Mouse (Mus musculus) heart, embryonic 13.5 days (tissue): ENCODE data around the gene Rgs16. TPM values are rescaled to one million over a fixed set of nuclear protein-coding genes. Genes with fewer than 3 reads are reported as not detected.

ENCODE experiments used
- ATAC-seq: fragments of 200-750 bp; cut with Nextera tagmentation; 2 replicates; pipeline ENCODE4 v1.8.0; 2017; ENCODE audit warnings: moderate TSS enrichment; ENCODE audit not compliant: insufficient number of reproducible peaks, low FRiP score, low TSS enrichment; ENCODE audit errors: extremely low read depth
- H3K27ac ChIP-seq: fragments of 300-500 bp; sonication (generic); replicated peaks from 2 replicates; pipeline ENCODE4 v1.5.1; 2015; ENCODE audit warnings: moderate library complexity, mild to moderate bottlenecking, inconsistent platforms
- H3K27me3 ChIP-seq: fragments of 300-500 bp; sonication (generic); replicated peaks from 2 replicates; pipeline ENCODE4 v1.6.1; 2015; ENCODE audit warnings: mild to moderate bottlenecking, inconsistent platforms
- H3K36me3 ChIP-seq: fragments of 300-500 bp; sonication (generic); 2 replicates; pipeline ENCODE4 v1.6.1; 2015; ENCODE audit warnings: mild to moderate bottlenecking, inconsistent platforms
- H3K4me1 ChIP-seq: fragments of 300-500 bp; sonication (generic); 2 replicates; pipeline ENCODE4 v1.6.1; 2015; ENCODE audit warnings: inconsistent platforms
- H3K4me2 ChIP-seq: fragments of 300-500 bp; sonication (generic); 2 replicates; pipeline ENCODE4 v1.6.1; 2015; ENCODE audit warnings: inconsistent platforms, mild to moderate bottlenecking, moderate library complexity
- H3K4me3 ChIP-seq: fragments of 300-500 bp; sonication (generic); 2 replicates; pipeline ENCODE4 v1.5.1; 2015; ENCODE audit warnings: moderate library complexity, mild to moderate bottlenecking, inconsistent platforms
- H3K9ac ChIP-seq: fragments of 300-500 bp; sonication (generic); 2 replicates; pipeline ENCODE4 v1.6.1; 2015; ENCODE audit warnings: inconsistent platforms, mild to moderate bottlenecking, moderate library complexity
- H3K9me3 ChIP-seq: fragments of 300-500 bp; sonication (generic); 2 replicates; pipeline ENCODE4 v1.6.1; 2016; ENCODE audit warnings: inconsistent platforms
- whole genome bisulfite sequencing: fragments of 180-500 bp; shearing (Covaris S2); methylation state at CpG from one replicate; pipeline ENCODE4 v1.1.7; 2015; ENCODE audit warnings: mixed read lengths; 5-methylcytosine and 5-hydroxymethylcytosine counted together
- polyA plus RNA-seq: library from polyadenylated mRNA; unstranded; fragments of >200 nt; fragmentation: Nextera tagmentation; extraction: Ambion mirVana; gene quantifications from 2 replicates; pipeline ENCODE4 v1.2.1, GENCODE M21; 2015

The Rgs16 gene
- polyA plus RNA-seq: 5.7 and 6.8 TPM in 2 replicates

- Histone ChIP-seq H3K36me3 (peaks cover 10% of the 10 kb centered on the region), H3K27me3 (peaks cover 72% of the 10 kb centered on the region), H3K27ac (no peak within 1 kb of the TSS), H3K9me3 (no peaks in the 10 kb centered on the region), H3K4me3 (peak within 1 kb of the TSS; percentile 58), H3K4me1 (peaks cover 33% of the 10 kb centered on the region), H3K4me2 (peak within 1 kb of the TSS; percentile 81), H3K9ac (peak within 1 kb of the TSS; percentile 80)
- ATAC-seq: 0 out of 2 replicates have a peak, but pooled peaks have one; percentile 52
- 1% methylated on average over 28 of the region's 28 CpGs for WGBS
Measured at GRCm38 (mm10) chr1:153740145-153740544, at the start of gene Rgs16. Rgs16 (plus strand) TSS chr1:153740349.

DNA sequence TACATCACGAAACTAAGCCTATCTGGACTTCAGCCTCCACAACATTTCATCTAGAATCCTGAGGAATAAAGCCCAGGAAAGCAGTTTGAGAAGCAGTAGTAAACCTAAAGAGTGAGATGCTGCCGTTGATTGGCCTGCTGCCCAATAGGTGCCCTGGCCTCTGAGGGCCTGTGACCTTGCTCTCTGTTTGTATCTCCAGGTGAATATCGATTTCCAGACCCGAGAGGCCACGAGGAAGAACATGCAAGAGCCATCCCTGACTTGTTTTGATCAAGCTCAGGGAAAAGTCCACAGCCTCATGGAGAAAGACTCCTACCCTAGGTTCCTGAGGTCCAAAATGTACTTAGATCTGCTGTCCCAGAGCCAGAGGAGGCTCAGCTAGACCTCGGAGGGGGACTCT, 47.6 kb upstream of the Rgs16 start:
- Histone ChIP-seq H3K4me2 (no peak overlapping the region), H3K4me3 (no peak overlapping the region), H3K4me1 (no peaks in the 10 kb centered on the region), H3K27ac (no peak overlapping the region), H3K9me3 (no peaks in the 10 kb centered on the region), H3K27me3 (no peaks in the 10 kb centered on the region), H3K9ac (no peak overlapping the region), H3K36me3 (no peaks in the 10 kb centered on the region)
- no peak for ATAC-seq
- WGBS: 70% methylated on average over 6 of the region's 6 CpGs

DNA sequence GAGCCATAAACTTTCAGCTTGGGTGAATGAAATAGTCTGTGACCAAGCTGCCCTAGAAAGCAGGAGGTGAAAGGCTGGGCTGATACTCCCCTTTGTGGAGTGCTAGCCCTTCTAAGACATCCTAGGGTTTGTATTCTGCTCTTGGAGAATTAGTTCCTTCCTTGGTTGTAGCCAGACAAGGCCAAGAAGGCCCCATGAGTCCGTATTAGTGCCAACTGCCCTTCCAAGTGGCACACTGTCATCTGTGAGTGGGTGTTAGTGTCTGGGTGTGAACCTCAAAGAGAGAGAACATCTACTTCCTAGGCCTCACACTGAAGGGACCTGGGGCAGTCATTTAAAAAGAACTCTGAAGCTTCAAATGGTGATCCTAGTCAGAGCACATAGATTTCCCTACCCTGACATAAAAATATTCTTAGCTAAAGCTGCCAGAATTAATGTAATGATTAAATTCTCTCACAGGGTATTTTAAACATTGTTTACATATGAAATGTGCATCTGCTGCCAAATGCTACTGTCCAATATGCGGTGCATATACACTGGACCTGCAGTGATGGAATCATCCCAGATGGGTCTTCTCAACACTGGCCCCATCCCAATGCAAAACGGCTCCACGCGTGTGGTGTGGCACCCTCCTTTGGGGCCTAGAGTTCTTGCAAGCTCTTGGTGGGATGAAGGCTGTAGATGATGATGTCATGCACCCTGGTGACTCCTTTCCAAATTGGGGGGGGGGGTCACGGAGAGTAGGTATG, 45.6 kb upstream of the Rgs16 start:
- no peaks in the 10 kb centered on the region for H3K36me3 ChIP-seq
- no peaks in the 10 kb centered on the region for H3K27me3 ChIP-seq
- H3K27ac ChIP-seq: no peak overlapping the region
- WGBS: 83% methylated on average over 6 of the region's 6 CpGs
- no peak for ATAC-seq
- H3K9me3 ChIP-seq: no peaks in the 10 kb centered on the region
- H3K9ac ChIP-seq: no peak overlapping the region
- H3K4me3 ChIP-seq: no peak overlapping the region
- no peaks in the 10 kb centered on the region for H3K4me1 ChIP-seq
- no peak overlapping the region for H3K4me2 ChIP-seq

- ATAC-seq: no peak
- no peak overlapping the region for H3K4me2 ChIP-seq
- no peak overlapping the region for H3K27ac ChIP-seq
- no peak overlapping the region for H3K9ac ChIP-seq
- H3K4me3 ChIP-seq: no peak overlapping the region
- H3K27me3 ChIP-seq: 0 out of 2 replicates have a peak, but pooled peaks cover 2% of the 10 kb centered on the region
- no peaks in the 10 kb centered on the region for H3K4me1 ChIP-seq
- H3K9me3 ChIP-seq: no peaks in the 10 kb centered on the region
- no peaks in the 10 kb centered on the region for H3K36me3 ChIP-seq
- WGBS: 78% methylated on average over 10 of the region's 10 CpGs
Measured at GRCm38 (mm10) chr1:153695398-153695797, 44.8 kb upstream of the Rgs16 start.

DNA sequence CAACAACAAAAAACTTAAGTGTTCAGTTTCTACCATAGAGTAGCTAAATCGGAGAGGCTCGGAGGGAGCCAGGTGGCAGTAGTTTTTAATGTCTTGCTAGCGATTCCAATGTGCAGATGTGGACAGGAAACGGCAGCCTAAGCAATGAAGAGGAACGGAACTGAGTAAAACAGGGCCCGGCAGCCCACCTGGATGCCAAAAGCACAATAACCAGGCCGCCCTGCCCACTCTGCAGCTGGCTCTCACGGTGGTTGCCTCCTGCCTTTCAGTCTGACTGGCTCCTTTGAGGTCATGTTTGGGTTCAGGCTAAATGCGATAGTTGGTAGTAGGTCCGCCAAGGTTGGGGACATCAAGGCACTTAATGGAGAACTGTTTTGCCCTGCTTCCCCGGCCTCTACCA, 44.1 kb upstream of the Rgs16 start:
- H3K27me3 ChIP-seq: 0 out of 2 replicates have a peak, but pooled peaks cover 5% of the 10 kb centered on the region
- H3K4me3 ChIP-seq: no peak overlapping the region
- H3K4me2 ChIP-seq: no peak overlapping the region
- 88% methylated on average over 11 of the region's 11 CpGs for WGBS
- no peaks in the 10 kb centered on the region for H3K36me3 ChIP-seq
- ATAC-seq: no peak
- H3K27ac ChIP-seq: no peak overlapping the region
- H3K4me1 ChIP-seq: no peaks in the 10 kb centered on the region
- no peak overlapping the region for H3K9ac ChIP-seq
- H3K9me3 ChIP-seq: no peaks in the 10 kb centered on the region

- Histone ChIP-seq H3K36me3 (no peaks in the 10 kb centered on the region), H3K4me3 (no peak overlapping the region), H3K27me3 (0 out of 2 replicates have a peak, but pooled peaks cover 6% of the 10 kb centered on the region), H3K4me1 (no peaks in the 10 kb centered on the region), H3K27ac (no peak overlapping the region), H3K9me3 (no peaks in the 10 kb centered on the region), H3K4me2 (no peak overlapping the region), H3K9ac (no peak overlapping the region)
- WGBS: 78% methylated on average over 4 of the region's 4 CpGs
- no peak for ATAC-seq
Measured at GRCm38 (mm10) chr1:153696541-153696940, 43.6 kb upstream of the Rgs16 start.

DNA sequence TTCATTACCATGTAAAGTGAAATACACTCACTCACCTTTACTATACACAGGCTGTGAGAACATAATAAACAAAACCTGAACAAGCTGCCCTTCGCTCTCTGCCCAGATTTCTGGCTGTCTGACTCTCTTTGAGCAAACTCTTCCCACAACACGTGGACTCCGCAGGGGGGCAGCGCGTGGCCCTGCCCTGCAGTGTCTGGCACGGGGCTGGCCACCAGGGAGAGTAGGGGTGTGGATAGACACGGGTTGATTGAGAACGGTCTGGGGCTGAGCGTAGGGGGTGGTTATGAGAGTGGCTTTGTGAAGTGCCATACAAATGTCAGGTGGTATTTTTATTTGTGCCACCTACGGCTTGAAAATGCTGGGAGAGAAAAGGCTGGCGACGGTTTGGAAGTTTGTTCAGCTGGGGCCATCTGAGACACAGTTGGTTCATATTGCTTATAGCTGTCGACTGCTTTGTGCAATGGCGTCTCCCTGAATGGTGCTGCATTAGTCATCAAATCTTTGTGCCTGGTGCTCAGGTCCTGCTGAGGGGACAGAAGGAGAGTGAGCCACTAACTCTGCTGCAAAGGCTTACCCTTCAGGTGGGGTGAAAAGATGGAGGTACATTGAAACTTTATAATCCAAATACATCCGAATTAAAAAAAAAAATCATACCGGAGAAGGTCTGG, 42.4 kb upstream of the Rgs16 start:
- Histone ChIP-seq H3K27ac (no peak overlapping the region), H3K4me2 (no peak overlapping the region), H3K36me3 (no peaks in the 10 kb centered on the region), H3K4me1 (peaks cover 8% of the 10 kb centered on the region), H3K4me3 (no peak overlapping the region), H3K9ac (no peak overlapping the region), H3K27me3 (0 out of 2 replicates have a peak, but pooled peaks cover 6% of the 10 kb centered on the region), H3K9me3 (no peaks in the 10 kb centered on the region)
- 73% methylated on average over 16 of the region's 16 CpGs for WGBS
- no peak for ATAC-seq

GRCm38 (mm10) chr1:153698311-153699084, 41.7 kb upstream of the Rgs16 start:
- Histone ChIP-seq H3K27me3 (0 out of 2 replicates have a peak, but pooled peaks cover 6% of the 10 kb centered on the region), H3K4me1 (peaks cover 16% of the 10 kb centered on the region), H3K9ac (no peak overlapping the region), H3K4me3 (no peak overlapping the region), H3K9me3 (no peaks in the 10 kb centered on the region), H3K27ac (no peak overlapping the region), H3K36me3 (no peaks in the 10 kb centered on the region), H3K4me2 (no peak overlapping the region)
- no peak for ATAC-seq
- 56% methylated on average over 7 of the region's 7 CpGs for WGBS

- Histone ChIP-seq H3K27ac (no peak overlapping the region), H3K36me3 (no peaks in the 10 kb centered on the region), H3K4me3 (no peak overlapping the region), H3K9ac (no peak overlapping the region), H3K9me3 (no peaks in the 10 kb centered on the region), H3K27me3 (0 out of 2 replicates have a peak, but pooled peaks cover 6% of the 10 kb centered on the region), H3K4me2 (no peak overlapping the region), H3K4me1 (peaks cover 33% of the 10 kb centered on the region)
- no peak for ATAC-seq
- WGBS: 80% methylated on average over 11 of the region's 11 CpGs
Measured at GRCm38 (mm10) chr1:153700448-153701063, 39.6 kb upstream of the Rgs16 start.

- H3K27me3 ChIP-seq: 0 out of 2 replicates have a peak, but pooled peaks cover 6% of the 10 kb centered on the region
- H3K9ac ChIP-seq: no peak overlapping the region
- ATAC-seq: no peak
- WGBS: 80% methylated on average over 1 of the region's 1 CpGs
- H3K27ac ChIP-seq: no peak overlapping the region
- no peaks in the 10 kb centered on the region for H3K36me3 ChIP-seq
- H3K9me3 ChIP-seq: no peaks in the 10 kb centered on the region; the same call in 1 of the 2 replicates
- no peak overlapping the region for H3K4me3 ChIP-seq
- peaks cover 33% of the 10 kb centered on the region for H3K4me1 ChIP-seq
- no peak overlapping the region for H3K4me2 ChIP-seq
Measured at GRCm38 (mm10) chr1:153701461-153701860, 38.7 kb upstream of the Rgs16 start.
